Mouse (Mus musculus) small intestine, adult 2 months (tissue): Measurements from ENCODE around the gene Nrp2.

ENCODE experiments used
- CTCF ChIP-seq: fragments of 200-500 bp; IDR thresholded peaks from 2 replicates; pipeline ENCODE4 v1.5.1; 2012; ENCODE audit warnings: low read depth, mild to moderate bottlenecking, control low read depth, inconsistent platforms, low read length, moderate library complexity, mixed read lengths; ENCODE audit not compliant: insufficient replicate concordance, insufficient read length; ENCODE audit errors: extremely low read depth
- POLR2A ChIP-seq: fragments of 200-500 bp; IDR thresholded peaks from 2 replicates; pipeline ENCODE4 v1.6.1; 2012; ENCODE audit warnings: low read depth, mild to moderate bottlenecking, control low read depth, inconsistent platforms, low read length, moderate library complexity

GRCm38 (mm10) chr1:62831725-62832455 lies 128.8 kb downstream of the Nrp2 start:
- TF ChIP-seq CTCF (no peak), POLR2A (no peak)
